In genomic region chr8:105251954-105252353, GRCm38 (mm10) we compare ENCODE assay signal across 24 mouse cellular contexts. TPM values are rescaled to one million over a fixed set of nuclear protein-coding genes. Genes with fewer than 3 reads are reported as not detected.
"Had no signal": no experiment of that assay in that cellular context is flagged by ENCODE, and none has a peak within 500 bp of the region (broad histone marks: within the 10 kb centered on the region; RNA-seq: fewer than 3 reads in every experiment).

No protein-coding gene starts in this region.

- H3K4me2 ChIP-seq: liver, embryonic 11.5 days; liver, embryonic 13.5 days; liver, embryonic 15.5 days; lung, embryonic 15.5 days; midbrain, embryonic 13.5 days; neural tube, embryonic 13.5 days; neural tube, embryonic 15.5 days had no signal

- H3K9ac ChIP-seq: liver, embryonic 13.5 days; liver, embryonic 15.5 days; liver, postnatal 0 days; lung, embryonic 15.5 days; midbrain, embryonic 13.5 days; neural tube, embryonic 13.5 days; neural tube, embryonic 15.5 days had no signal

- DNase-seq: liver, embryonic 13.5 days; liver, postnatal 0 days; retina, postnatal 1 day; right cerebral cortex, adult 18-20 months; right cerebral cortex, postnatal 25 days; right cerebral cortex, postnatal 4 days; spleen, adult 18-20 months; thymus, adult 18-20 months; thymus, postnatal 25 days; thymus, postnatal 4 days had no signal

- ATAC-seq: liver, postnatal 0 days; midbrain, embryonic 13.5 days; midbrain, embryonic 16.5 days had no signal

- H3K9me3 ChIP-seq: liver, embryonic 13.5 days; liver, embryonic 15.5 days; lung, embryonic 15.5 days; midbrain, embryonic 10.5 days; midbrain, embryonic 13.5 days; neural tube, embryonic 13.5 days; neural tube, embryonic 15.5 days had no signal

- H3K4me3 ChIP-seq: liver, embryonic 13.5 days; liver, embryonic 15.5 days; lung, embryonic 15.5 days; midbrain, embryonic 10.5 days; midbrain, embryonic 13.5 days; myocyte; neural tube, embryonic 13.5 days; neural tube, embryonic 15.5 days had no signal

- H3K27ac ChIP-seq: liver, embryonic 13.5 days; liver, embryonic 15.5 days; lung, embryonic 15.5 days; midbrain, embryonic 10.5 days; midbrain, embryonic 13.5 days; neural tube, embryonic 13.5 days; neural tube, embryonic 15.5 days had no signal

RNA-seq across cellular contexts. Expression of gene Hsf4, which starts 17.6 kb away (rescaled TPM):
- total RNA-seq: megakaryocyte-erythroid progenitor cell, adult 5-6 weeks had no signal
- polyA plus RNA-seq: liver, embryonic 11.5 days; liver, embryonic 15.5 days; liver, postnatal 0 days; neural tube, embryonic 11.5 days; stomach, embryonic 14.5 days; stomach, embryonic 16.5 days; thymus, postnatal 0 days had no signal

RNA-seq across cellular contexts. Expression of gene Nol3, which starts 24.0 kb away (rescaled TPM):
- total RNA-seq: megakaryocyte-erythroid progenitor cell, adult 5-6 weeks had no signal
